Mouse (Mus musculus) MEL (cell line): ENCODE results near the gene 2210011C24Rik.
A peak's percentile ranks its signal among the peaks of the same experiment; 100 is the strongest.

Source experiments
- CTCF ChIP-seq, 3 experiments: IDR thresholded peaks in 2 of 3; conservative IDR thresholded peaks in 1 of 3; 2 replicates each; pipeline ENCODE4 v1.5.1; 2011 to 2012; ENCODE audit warnings: low read length in 3 of 3, low read depth in 2 of 3, mild to moderate bottlenecking in 2 of 3, improper control_type of control experiment in 1 of 3, inconsistent platforms in 1 of 3, mixed read lengths in 1 of 3, moderate library complexity in 1 of 3; ENCODE audit not compliant: control insufficient read depth in 1 of 3, insufficient read depth in 1 of 3, poor library complexity in 1 of 3, severe bottlenecking in 1 of 3
- GATA1 ChIP-seq: IDR thresholded peaks from 2 replicates; pipeline ENCODE4 v1.6.1; 2011; ENCODE audit warnings: low read depth, low read length, improper control_type of control experiment
- KAT2A ChIP-seq: conservative IDR thresholded peaks from 2 replicates; pipeline ENCODE4 v1.6.1; 2012; ENCODE audit warnings: low read depth, low read length, improper control_type of control experiment, inconsistent platforms
- POLR2A ChIP-seq, 2 experiments: IDR thresholded peaks; 2 replicates each; pipeline ENCODE4 v1.6.1; 2011 to 2012; ENCODE audit warnings: low read length in 2 of 2, mild to moderate bottlenecking in 2 of 2, control low read depth in 1 of 2, improper control_type of control experiment in 1 of 2, low read depth in 1 of 2, moderate library complexity in 1 of 2; ENCODE audit not compliant: control insufficient read depth in 1 of 2, insufficient read depth in 1 of 2, poor library complexity in 1 of 2
- USF2 ChIP-seq, 2 experiments: IDR thresholded peaks; 2 replicates each; pipeline ENCODE4 v1.6.1; 2011 to 2012; ENCODE audit warnings: improper control_type of control experiment in 2 of 2, low read length in 2 of 2, borderline replicate concordance in 1 of 2, inconsistent platforms in 1 of 2, low read depth in 1 of 2, mild to moderate bottlenecking in 1 of 2; ENCODE audit not compliant: insufficient read depth in 1 of 2

DNA sequence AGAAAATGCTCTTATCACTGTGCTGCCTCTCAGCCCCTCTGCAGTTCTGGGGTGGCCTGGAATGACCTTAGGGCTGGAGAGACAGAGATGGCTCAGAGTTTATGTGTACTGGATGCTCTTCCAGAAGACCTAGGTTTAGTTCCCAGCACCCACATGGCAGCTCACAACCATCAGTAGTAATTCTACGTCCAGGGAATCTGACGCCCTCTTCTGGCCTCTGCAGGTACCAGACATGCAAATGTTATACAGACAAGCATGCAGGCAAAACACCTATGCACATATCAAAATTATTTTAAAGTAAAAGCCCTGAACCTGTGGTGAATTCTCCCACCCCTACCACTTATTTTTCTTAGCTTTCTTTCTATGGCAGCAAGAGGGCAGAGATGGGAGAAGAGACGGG lies 34.5 kb upstream of the 2210011C24Rik start:
- TF ChIP-seq CTCF (IDR thresholded peaks at IDR 0.05 in 2 of 3, conservative IDR thresholded peaks at IDR 0.05 in 1 of 3; ENCODE audit: control insufficient read depth in 1 of 3, insufficient read depth in 1 of 3, low read depth in 2 of 3, low read length in 3 of 3, poor library complexity in 1 of 3, severe bottlenecking in 1 of 3) (peak; percentile 16 to 28 (median 23); a peak in 3 of 6 replicates), USF2 (IDR thresholded peaks at IDR 0.05; ENCODE audit: borderline replicate concordance in 1 of 2, insufficient read depth in 1 of 2, low read depth in 1 of 2, low read length in 2 of 2) (no peak), GATA1 (no peak), POLR2A (IDR thresholded peaks at IDR 0.05; ENCODE audit: control insufficient read depth in 1 of 2, insufficient read depth in 1 of 2, low read depth in 1 of 2, low read length in 2 of 2, poor library complexity in 1 of 2) (no peak), KAT2A (no peak)
